Mouse (Mus musculus) gonadal fat pad, adult 2 months (tissue): Measurements from ENCODE around the gene Klk1. TPM values are rescaled to one million over a fixed set of nuclear protein-coding genes. Genes with fewer than 3 reads are reported as not detected.
"Not testable (repeated sequence)": the region's sequence is repeated elsewhere in the genome, so short reads cannot be mapped to it uniquely, and the experiment has no call there.

ENCODE experiments used
- DNase-seq: peaks from one replicate; pipeline ENCODE4 v3.0.0-alpha.2; 2012; ENCODE audit warnings: low read depth
- polyA plus RNA-seq: library from polyadenylated mRNA; depleted of rRNA; stranded (reverse); fragments of >200 nt; gene quantifications from 2 replicates; pipeline ENCODE4 v1.2.3, GENCODE M21; 2012; rRNA removed

Klk1 gene
- 0.71 and 1.8 TPM in 2 replicates for polyA plus RNA-seq

DNA sequence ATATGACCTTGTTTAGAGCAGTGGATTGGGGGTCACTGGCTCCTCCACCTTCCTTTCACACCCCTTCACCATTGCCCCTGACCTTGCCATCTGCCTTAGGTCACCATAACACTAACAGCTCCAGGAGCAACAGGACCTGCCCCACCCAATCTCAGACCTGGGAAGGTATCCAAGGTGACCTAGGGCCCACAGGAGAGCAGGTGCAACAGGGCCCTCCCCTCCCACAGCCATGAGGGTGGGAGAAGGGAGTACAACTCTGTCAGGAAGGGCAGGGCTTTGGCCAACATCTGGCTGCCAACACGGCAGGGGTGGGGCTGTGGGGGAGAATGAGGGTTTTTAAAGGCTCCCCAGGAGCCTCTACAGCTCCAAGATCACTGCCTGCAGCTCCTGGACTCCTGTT, at the start of gene Klk1:
Gene Klk1 (plus strand): TSS at position 285 of the 400 bp plus-strand sequence.
- no peak for DNase-seq

DNA sequence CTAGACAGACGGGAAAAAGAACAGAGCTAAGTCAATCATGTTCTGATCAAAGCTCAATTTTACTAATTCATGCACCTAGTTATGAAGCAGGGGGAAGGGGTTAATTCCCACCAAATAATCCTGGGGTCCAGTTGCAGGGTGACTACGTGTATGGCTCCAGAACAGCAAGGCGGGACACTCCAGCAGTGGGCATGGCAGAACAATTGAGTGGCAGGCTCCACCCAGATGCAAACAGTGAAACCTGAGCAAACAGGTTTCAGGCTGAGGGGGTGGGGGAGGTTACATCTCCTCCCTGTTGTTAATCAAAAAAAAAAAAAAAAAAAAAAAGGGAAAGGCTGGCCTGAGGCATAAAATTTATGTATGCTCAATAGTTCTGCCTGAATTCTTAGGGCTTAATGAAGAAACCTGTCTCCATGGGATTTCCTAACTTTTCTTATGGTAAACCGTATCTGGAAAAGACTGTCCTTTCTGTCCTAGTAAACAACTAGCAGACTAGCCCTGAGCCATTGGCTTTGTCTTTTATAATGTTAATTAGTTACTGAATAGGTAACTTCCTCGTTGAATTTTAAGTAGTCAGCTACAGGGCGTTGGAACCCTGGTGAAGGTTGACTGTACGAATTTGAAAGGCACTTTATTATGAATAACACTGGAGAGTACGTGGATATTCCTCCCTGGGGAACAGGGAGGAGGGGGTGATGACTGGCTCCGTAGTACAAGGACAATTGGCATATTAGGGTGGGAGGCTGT, 45.7 kb upstream of the Klk1 start:
- no peak for DNase-seq

DNA sequence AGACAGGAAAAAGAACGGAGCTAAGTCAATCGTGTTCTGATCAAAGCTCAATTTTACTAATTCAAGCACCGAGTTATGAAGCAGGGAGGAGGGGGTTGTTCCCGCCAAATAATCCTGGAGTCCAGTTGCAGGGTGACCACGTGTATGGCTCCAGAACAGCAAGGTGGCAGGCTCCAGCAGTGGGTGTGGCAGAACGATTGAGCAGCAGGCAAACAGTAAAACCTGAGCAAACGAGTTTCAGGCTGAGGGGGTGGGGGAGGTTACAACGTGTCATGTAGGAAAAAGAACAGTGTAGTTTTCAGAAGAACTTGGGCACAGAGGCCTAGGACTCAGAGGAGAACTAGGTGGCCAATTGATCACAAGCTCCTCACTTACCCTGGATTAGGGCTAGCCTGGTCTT, 38.6 kb upstream of the Klk1 start:
- DNase-seq = not testable (repeated sequence)

DNA sequence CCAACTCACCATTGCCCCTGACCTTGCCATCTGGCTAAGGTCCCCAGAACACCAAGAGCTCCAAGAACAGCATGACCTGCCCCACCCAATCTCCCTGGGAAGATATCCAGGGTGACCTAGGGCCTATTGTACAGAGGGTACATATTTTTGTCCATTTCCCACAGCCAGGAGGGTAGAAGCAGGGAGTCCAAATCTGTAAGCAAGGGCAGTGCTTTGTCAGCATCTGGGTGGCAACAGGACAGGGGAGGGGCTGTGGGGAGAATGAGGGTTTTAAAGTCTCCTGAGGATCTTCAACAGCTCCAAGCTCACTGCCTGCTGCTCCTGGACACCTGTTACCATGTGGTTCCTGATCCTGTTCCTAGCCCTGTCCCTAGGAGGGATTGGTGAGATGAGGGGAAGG, 37.2 kb upstream of the Klk1 start, which contains the start of gene Klk1b24:
Gene Klk1b24 (plus strand): TSS at position 301 of the 400 bp plus-strand sequence.
- not testable (repeated sequence) for DNase-seq

DNA sequence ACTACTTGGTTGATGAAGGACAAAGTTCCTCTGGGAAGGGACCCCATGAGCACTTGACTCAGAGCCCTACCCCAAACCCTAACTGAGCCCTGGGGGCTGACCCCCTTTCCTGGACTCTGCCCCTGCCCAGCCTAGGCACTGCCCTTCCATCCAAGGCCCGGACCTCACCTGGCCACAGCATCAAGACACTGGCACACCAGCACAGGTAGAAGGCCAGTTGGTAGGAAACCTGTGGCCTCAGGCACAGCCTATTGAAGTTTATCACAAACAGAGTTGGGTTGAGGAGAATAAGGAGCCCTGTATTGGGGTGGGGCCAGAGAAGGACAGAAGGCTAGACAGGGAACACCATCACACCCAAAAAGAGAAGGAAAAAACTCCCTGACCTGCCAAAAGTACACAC, 31.7 kb upstream of the Klk1 start:
- not testable (repeated sequence) for DNase-seq

DNA sequence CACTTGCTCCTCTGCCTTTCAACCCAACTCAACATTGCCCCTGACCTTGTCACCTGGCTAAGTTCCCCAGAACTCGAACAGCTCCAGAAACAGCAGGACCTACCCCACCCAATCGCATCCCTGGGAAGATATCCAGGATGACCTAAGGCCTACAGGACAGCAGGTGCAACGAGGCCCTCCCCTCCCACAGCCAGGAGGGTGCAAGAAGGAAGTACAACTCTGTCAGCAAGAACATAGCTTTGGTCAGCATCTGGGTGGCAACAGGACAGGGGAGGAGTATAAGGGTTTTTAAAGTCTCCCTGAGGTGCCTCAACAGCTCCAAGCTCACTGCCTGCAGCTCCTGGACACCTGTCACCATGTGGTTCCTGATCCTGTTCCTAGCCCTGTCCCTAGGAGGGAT, 27.3 kb upstream of the Klk1 start, which contains the start of gene Klk1b3:
Gene Klk1b3 (plus strand): TSS at position 301 of the 400 bp plus-strand sequence.
- DNase-seq = no peak

DNA sequence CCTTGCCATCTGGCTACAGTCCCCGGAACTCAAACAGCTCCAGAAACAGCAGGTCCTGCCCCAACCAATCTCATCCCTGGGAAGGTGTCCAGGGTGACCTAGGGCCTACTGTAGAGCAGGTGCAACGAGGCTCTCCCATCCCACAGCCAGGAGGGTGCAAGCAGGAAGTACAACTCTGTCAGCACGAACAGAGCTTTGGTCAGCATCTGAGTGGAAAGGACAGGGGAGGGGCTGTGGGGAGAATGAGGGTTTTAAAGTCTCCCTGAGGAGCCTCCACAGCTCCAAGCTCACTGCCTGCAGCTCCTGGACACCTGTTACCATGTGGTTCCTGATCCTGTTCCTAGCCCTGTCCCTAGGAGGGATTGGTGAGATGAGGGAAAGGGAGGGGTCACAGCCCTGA, 18.0 kb upstream of the Klk1 start, which contains the start of gene Klk1b4:
Gene Klk1b4 (plus strand): TSS at position 301 of the 400 bp plus-strand sequence.
- not testable (repeated sequence) for DNase-seq

DNA sequence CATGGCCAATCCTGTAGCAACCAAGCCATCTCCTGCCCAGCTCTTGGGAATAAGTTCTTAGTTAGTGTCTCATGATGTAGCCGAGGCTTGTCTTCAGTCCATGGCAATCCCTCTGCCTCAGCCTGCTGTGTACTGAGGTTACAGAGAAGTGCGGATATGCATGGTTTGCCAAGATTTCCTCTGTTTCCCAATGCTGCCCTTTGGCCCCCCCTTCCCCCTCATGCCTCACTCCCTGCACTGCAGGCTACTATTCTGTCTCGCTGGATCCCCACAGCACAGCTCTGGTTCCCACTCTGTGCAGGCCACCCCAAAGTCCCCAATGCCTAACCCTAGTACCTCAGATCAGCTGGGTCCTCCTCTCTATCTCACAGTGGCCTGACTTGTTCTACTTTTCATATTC, 16.9 kb upstream of the Klk1 start:
- no peak for DNase-seq

DNA sequence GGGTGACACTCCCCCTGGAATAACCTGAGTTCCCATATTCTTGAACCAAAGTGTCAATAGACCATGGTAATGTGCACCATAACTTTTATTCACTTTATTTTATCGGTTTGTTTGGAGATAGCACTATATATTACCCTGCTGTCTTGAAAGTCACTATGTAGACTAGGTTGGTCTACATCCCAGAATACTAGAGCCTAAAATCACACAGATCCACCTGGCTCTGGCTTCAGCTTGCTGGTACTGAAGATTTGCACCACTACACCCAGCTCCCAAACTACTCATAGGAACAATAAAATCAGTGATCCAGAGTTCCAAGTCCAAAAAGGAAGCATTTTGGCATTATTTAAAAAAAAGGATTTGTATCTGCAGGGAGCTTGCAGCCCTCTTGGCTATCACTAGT, 9.5 kb upstream of the Klk1 start, which contains the start of gene Klk1b5:
Gene Klk1b5 (plus strand): TSS at position 301 of the 400 bp plus-strand sequence.
- no peak for DNase-seq

DNA sequence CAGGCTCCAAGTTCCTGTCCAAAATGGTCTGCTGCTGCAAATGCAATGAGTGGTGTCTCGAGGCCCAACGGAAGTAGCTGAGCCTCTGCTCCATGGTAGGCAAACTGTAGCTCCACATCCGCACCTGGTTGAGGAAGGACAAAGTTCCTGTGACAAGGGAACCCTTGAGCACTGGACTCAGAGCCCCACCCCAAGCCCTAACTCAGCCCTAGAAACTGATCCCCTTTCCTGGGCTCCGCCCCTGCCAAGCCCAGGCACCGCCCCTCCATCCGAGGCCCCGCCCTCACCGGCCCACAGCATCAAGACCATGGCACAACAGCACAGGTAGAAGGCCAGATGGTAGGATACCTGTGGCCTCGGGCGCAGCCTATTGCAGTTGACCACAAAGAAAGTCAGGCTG, 3.6 kb upstream of the Klk1 start:
- not testable (repeated sequence) for DNase-seq

DNA sequence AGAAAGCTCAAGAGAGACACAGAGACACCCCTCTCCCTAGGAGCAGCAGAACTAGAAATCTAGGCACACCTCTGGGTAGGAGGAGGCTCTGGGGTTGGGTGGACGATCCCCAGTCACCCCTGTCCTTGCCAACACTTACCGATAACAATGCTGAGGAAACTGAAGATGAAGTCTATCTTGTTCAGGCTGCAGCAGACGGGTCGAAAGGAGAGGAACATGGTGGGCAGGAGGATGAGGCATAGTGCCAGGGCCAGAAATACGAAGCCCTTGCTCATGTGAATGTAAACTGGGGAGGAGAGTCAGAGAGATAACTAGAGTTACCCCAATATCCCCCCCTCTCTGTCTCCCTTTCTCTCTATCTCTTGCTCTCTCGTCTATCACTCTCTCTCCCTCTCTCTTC, 2.8 kb upstream of the Klk1 start:
- not testable (repeated sequence) for DNase-seq

DNA sequence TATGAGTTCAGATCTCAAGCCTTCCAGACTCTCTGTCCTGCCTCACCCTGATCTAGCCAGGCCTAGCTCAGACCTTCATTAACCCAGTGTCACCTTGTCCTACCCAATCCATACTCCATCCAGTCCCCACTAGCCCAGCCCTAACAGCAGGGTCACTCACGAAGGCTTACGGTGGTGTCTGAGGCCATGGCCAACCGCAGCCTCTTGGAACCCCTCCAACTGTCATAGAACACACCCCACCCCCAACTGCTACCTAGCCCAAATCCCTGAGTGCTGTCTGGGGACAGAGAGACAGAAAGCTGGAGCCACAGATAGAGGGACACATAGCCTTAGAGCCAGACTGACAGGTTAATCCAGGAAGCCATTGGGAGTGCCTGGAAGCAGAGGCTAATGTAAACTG, 10.7 kb downstream of the Klk1 start, which contains the start of gene Gm36864:
Gene Gm36864 (plus strand): TSS at position 269 of the 400 bp plus-strand sequence.
- no peak for DNase-seq

DNA sequence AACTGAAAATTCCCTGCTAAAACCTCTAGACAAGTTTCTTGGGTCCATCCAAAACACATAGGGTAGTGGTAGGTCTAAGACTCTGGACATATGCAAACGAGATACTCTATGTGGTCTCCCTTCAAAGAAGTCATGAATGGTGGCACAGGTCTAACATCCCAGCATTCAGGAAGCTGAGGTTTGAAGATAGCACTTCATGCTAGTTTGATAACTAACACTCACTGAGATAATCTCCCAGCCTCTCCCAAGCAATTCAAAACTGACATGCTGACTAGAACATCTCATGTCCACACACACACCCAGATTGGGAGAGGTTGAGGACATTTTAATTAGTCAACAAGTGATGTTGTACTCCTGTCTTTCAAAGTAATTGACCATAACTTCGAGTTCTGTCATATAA, 14.8 kb downstream of the Klk1 start:
- no peak for DNase-seq

DNA sequence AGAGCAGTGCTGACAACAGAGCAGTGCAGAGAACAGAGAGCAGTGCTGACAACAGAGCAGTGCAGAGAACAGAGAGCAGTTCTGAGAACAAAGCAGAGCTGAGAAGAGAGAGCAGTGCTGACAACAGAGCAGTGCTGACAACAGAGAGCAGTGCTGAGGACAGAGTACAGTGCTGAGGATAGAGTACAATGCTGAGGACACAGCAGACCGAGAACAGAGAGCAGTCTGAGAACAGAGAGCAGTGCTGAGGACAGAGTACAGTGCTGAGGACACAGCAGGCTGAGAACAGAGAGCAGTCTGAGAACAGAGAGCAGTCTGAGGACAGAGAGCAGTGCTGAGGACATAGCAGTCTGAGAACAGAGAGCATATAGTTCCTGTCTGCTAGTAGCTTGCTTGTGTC, 15.6 kb downstream of the Klk1 start:
- no peak for DNase-seq

DNA sequence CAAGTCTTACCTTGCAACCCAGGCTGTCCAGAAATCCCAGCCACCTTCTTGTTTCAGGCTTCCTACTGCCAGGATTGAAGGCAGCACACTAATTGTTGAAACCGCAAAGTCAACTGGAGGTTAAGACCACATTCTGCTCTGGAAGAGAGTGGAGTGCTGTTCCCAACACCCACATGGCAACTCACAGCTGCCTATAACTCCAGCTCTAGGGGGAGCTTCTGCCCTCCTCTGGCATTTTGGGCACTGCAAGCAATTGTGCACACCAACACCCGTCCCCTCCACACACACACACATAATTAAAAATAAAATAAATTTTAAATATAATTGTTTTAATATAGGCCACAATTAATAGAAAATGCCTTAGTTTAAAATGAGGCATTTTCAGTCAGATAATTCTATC, 16.0 kb downstream of the Klk1 start:
- no peak for DNase-seq

DNA sequence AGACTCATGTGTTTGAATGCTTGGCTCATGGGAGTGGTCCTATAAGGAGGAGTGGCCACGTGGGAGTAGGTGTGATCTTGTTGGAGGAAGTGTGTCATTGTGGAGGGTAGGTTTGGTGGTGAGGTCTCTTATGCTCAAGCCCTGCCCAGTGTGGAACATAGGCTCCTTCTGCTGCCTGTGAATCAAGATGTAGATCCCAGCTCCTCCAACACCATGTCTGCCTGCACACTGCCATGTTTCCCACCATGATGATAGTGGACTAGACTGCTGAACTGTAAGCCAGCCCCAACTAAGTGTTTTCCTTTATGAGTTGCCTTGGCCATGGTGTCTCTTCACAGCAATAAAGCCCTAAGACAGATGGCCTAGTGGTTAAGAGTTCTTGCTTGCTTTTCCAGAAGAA, 18.9 kb downstream of the Klk1 start:
- no peak for DNase-seq

DNA sequence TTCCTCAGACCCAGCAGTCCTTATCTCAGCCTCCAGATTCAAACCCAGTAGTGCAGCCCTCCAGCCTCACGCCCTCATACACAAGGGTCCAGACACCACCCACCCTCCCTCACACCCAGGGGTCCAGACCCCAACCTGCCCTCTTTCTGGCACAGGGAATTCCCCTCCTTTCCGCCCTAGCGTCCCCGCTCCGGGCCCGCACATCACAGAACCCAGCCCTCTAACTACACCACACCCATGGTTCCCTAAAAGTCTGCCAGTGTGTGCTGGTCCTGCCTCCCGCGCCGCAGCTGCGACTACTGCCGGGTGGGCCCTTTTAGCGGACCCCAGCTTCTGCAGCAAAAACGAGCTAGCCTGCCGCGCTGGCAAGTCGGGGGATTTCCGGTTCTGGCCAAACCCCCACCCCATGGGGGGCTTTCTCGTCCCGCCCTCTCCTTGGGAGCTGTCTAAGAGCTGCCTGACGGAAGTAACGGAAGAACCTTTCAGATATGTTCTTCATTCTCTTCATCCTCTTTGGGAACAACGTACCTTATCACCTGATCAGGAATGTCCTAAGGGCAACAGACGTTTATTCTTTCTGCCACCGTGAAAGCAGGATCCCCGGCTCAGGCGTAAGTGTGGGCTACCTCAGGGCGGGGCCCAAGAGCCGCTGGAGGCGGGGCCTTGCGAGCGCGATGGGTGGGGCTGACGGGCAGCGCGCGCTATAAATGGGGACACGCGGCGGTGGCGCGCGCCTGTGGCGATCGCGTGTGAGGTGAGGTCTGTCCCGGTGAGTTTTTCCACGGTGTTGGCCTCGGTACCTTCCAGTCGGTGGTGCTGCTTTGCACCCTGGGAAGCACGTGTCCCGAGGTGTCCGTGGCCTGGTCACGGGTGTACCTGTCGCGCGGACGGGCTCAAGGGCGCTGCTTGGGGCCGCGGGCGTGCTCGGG, 21.2 kb downstream of the Klk1 start, which contains the start of the genes 1700028J19Rik and 2410002F23Rik:
Gene 1700028J19Rik (minus strand): TSS at position 641 of the 929 bp plus-strand sequence.
Gene 2410002F23Rik (plus strand): TSS at position 668 of the 929 bp plus-strand sequence.
- peak; percentile 45 for DNase-seq

DNA sequence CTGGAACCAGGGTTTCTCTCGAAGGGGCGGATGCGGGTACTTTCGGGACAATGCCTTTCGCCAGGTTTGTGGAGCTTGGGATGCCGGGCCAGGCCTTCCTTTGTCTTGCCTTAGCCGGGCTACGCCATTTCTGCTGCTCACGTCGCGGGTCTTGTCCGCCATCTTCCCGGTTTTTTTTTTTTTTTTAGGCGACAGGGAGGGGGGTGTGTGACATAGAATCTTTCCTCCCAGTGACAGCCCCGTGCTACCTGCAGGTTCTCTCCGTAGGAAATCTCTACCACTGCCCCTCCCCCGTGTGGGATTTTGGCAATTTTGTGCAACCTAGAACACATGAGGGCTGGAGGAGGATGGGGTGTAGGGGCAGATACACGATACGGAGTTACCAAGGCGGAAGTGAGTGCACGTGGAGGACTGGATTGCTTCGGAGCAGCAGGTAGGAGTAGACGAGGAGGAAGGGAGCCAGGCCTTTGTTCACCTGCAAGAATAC, 21.9 kb downstream of the Klk1 start:
- no peak for DNase-seq

DNA sequence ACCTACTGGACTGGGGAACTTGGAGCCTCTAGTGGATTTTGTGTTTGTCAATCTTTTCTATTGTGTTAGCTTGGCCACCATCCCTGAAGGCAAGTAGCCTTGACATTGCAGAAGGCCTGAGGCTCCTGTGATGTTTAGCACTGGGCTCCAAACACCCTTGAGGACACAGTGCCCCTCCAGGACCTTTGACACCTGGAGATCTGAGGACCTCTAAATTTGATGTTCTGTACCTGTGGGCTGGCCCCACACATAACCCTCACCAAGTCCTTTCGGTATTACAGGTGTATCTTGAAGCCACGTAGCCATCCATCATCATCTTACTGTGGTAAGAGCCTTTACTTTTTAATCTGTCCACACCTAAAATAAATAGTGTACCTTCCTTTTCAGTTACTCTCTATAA, 22.8 kb downstream of the Klk1 start:
- no peak for DNase-seq

DNA sequence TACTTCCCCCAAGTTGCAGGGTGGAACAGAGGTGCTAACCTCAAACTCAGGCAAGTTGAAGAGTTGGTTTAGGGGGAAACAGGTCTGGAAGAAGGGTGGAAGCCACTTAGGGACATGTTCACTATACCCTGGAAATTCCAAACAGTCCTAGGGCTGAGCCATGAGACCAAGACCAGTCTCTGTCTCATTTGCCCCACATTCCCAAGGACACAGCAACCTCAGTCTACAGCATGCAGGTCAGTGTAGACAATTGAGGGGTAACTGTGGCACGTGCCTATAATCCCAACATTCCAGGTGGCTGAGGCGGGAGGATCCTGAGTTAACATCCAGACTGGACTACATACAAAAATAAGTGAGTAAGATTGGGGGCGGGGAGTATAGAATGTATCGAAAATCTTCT, 24.1 kb downstream of the Klk1 start:
- DNase-seq = no peak

DNA sequence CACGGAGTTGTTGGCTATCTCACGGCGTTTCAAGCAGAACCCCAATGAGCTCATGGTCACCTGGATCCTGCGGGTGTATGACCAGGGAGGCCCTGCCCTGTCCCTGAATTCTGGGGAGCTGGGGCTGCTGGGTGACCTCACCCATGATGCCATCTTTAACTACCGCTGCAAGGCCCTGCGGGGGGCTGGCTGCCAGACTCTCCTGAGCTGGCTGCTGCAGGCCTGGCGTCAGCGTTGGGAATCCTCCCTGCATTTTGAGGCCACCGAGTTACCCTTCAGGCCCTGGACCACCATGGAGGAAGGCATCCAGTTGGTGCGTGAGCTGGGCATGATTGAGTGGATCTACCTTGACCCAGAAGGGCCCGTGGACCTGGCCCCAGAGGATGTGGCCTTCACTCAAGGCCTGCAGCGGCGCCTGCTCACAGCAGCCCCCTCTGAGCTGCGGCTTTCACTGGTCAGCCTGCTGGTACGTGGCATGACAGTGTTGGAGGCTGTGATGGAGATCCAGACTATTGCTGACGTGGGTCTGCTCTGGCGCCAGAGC, 25.6 kb downstream of the Klk1 start:
- DNase-seq = not testable (repeated sequence)
